Mouse (Mus musculus): ENCODE data around the gene Sox12.
A peak's percentile ranks its signal among the peaks of the same experiment; 100 is the strongest.

DNA sequence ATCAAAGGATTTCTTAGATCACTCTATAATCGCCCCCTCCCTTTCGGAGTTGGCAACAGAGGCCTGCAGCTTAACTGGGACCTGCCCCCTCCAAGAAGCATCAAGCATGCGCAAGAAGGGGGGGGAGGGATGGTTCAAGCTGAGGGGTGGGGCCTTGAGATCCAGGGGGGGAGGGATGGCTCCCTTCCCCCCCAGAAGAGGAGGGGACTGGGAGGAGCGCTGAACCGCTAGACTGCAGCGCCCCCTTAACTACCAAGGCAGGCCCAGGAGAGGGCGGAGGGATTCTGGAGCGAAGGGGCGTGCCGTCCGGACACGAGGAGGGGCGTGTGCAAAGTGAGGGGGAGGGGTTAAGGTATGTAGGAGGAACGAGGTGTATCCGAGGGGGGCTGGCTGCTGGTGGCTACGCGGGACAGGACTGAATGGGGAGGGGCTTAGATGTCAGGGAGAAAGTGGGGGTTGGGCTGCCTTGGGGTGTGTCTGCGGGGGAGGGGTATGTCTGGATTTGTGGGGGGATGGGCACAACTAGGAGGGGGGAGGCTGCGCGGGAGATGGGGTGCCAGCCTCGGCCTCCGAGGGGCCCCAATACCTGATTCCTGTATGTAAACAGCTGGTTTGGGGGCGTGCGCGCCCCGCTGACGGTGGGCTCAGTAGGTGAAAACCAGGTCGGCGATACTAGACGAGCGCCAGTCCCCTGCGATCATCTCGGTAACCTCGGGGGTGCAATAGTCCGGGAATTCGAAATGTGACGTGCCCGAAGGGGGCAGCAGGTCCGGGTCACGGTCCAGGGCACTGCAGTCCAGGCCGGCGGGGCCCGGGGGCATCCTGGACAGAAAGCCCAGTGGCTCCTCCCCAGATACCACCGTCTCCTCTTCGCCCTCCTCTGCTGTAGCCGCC is 1.5 kb downstream of the Sox12 start:
- TF ChIP-seq POLR2A (IDR thresholded peaks at IDR 0.05; ENCODE audit: low read depth, low read length): no peak
- peak; percentile 32; the same call in 1 of the 2 replicates for TF ChIP-seq CTCF (IDR thresholded peaks at IDR 0.05; ENCODE audit: extremely low read depth, insufficient read length, insufficient replicate concordance, low read depth, low read length)

Data from small intestine, adult 2 months (tissue).